Mouse (Mus musculus) C2C12 (cell line): ENCODE measurements around the gene Xylb.

Experiments used
- CEBPB ChIP-seq: IDR thresholded peaks from one replicate; pipeline ENCODE4 v1.6.1; 2011; ENCODE audit warnings: low read depth, mild to moderate bottlenecking, control low read depth, moderate library complexity
- CTCF ChIP-seq: IDR thresholded peaks from one replicate; pipeline ENCODE4 v1.5.1; 2011; ENCODE audit not compliant: control insufficient read depth, insufficient read depth, insufficient read length
- FOSL1 ChIP-seq: IDR thresholded peaks from one replicate; pipeline ENCODE4 v1.8.0; 2011; ENCODE audit warnings: mild to moderate bottlenecking, low read length; ENCODE audit not compliant: poor library complexity, insufficient read depth, severe bottlenecking
- MAX ChIP-seq: IDR thresholded peaks from one replicate; pipeline ENCODE4 v1.6.1; 2011; ENCODE audit warnings: mild to moderate bottlenecking, control low read depth
- MYOD1 ChIP-seq: IDR thresholded peaks from one replicate; pipeline ENCODE4 v1.6.1; 2011; ENCODE audit warnings: low read depth; ENCODE audit not compliant: control insufficient read depth, insufficient read length
- MYOG ChIP-seq: IDR thresholded peaks from one replicate; pipeline ENCODE4 v1.6.1; 2011; ENCODE audit not compliant: control insufficient read depth, insufficient read length; ENCODE audit errors: extremely low read depth

GRCm38 (mm10) chr9:119419852-119420438 lies 62.8 kb downstream of the Xylb start:
- no peak for TF ChIP-seq CTCF
- no peak for TF ChIP-seq FOSL1
- TF ChIP-seq CEBPB = no peak
- TF ChIP-seq MYOD1 = no peak
- no peak for TF ChIP-seq MYOG
- no peak for TF ChIP-seq MAX
